Mouse (Mus musculus): ENCODE results near the gene Ush1c. TPM values are rescaled to one million over a fixed set of nuclear protein-coding genes. Genes with fewer than 3 reads are reported as not detected.

Gene Ush1c
- polyA plus RNA-seq, 1 experiment from 2014 or later, result 2.8 TPM

GRCm38 (mm10) chr7:46162731-46163130 is 75.6 kb downstream of the Ush1c start:
- Histone ChIP-seq H3K4me3 (no peak overlapping the region), H3K27ac (no peak overlapping the region), H3K9ac (no peak overlapping the region), H3K9me3 (no peaks in the 10 kb centered on the region), H3K27me3 (no peaks in the 10 kb centered on the region), H3K4me2 (replicated peaks) (no peak overlapping the region), H3K36me3 (no peaks in the 10 kb centered on the region), H3K4me1 (no peaks in the 10 kb centered on the region; the same call in 1 of the 2 replicates)
- no peak for ATAC-seq (ENCODE audit: insufficient number of reproducible peaks, insufficient read depth, low FRiP score, low TSS enrichment)
- 80% methylated on average over 5 of the region's 5 CpGs for WGBS

DNA sequence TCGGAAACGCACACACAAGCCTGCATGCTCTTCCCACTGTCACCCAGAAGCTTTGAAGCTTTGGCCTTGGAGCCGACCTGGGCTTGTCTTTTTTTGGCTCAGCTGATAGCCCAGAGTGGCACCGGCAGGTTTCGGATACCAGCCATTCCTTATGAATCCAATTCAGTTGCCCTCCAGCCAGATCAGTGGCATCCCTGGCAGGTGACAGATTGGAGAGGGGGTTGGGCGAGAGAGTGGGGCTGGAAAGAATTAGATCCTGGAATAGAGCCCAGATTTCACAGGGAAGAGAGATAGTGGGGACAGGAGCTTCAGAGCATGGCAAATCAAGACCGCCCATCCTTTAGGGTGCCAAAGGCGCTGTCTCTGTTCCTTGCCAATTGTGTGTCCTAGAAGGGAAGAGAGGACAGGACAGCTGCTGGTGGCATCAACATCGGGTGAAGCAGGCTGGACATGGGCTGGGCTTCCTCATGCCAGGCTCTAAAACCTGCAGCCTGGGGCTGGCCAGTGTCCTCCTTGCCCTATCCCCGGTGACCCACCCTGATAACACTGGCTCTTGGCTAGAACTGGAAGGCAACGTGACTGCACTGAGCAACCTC is 76.1 kb downstream of the Ush1c start:
- Histone ChIP-seq H3K9me3 (no peaks in the 10 kb centered on the region), H3K36me3 (no peaks in the 10 kb centered on the region), H3K4me2 (replicated peaks) (no peak overlapping the region), H3K27ac (no peak overlapping the region), H3K9ac (no peak overlapping the region), H3K27me3 (no peaks in the 10 kb centered on the region), H3K4me1 (no peaks in the 10 kb centered on the region; the same call in 1 of the 2 replicates), H3K4me3 (no peak overlapping the region)
- ATAC-seq (ENCODE audit: insufficient number of reproducible peaks, insufficient read depth, low FRiP score, low TSS enrichment), result no peak
- 77% methylated on average over 11 of the region's 11 CpGs for WGBS

GRCm38 (mm10) chr7:46161615-46162014 is 76.7 kb downstream of the Ush1c start:
- H3K27me3 ChIP-seq, result no peaks in the 10 kb centered on the region
- no peak overlapping the region for H3K9ac ChIP-seq
- H3K4me2 ChIP-seq (replicated peaks), result no peak overlapping the region
- no peaks in the 10 kb centered on the region; the same call in 1 of the 2 replicates for H3K4me1 ChIP-seq
- no peaks in the 10 kb centered on the region for H3K9me3 ChIP-seq
- H3K36me3 ChIP-seq, result no peaks in the 10 kb centered on the region
- 37% methylated on average over 3 of the region's 3 CpGs for WGBS
- H3K4me3 ChIP-seq, result no peak overlapping the region
- no peak overlapping the region for H3K27ac ChIP-seq
- no peak for ATAC-seq (ENCODE audit: insufficient number of reproducible peaks, insufficient read depth, low FRiP score, low TSS enrichment)

DNA sequence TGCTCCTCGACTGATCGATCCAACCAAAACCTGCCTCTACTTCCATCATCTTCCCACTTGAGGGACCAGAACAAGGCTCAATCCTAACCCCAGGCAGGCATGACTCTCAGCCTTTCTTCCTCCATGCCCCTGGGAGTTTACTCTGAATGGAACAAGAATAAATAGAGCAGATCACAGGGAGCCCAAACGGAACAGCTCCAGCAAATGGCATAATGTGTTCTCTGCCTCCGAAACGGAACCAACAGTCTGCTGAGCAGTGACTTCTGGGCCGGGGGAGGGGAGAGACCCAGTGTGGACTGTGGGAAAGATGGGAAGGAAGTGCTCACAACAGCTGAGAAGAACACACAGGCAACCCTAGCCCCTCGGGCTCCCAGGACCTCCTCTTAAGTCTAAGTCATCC is 80.6 kb downstream of the Ush1c start:
- ATAC-seq (ENCODE audit: insufficient number of reproducible peaks, insufficient read depth, low FRiP score, low TSS enrichment), result no peak
- 69% methylated on average over 7 of the region's 7 CpGs for WGBS
- Histone ChIP-seq H3K9ac (no peak overlapping the region), H3K27me3 (no peaks in the 10 kb centered on the region), H3K4me3 (no peak overlapping the region), H3K36me3 (no peaks in the 10 kb centered on the region), H3K9me3 (no peaks in the 10 kb centered on the region), H3K4me2 (replicated peaks) (no peak overlapping the region), H3K27ac (no peak overlapping the region), H3K4me1 (no peaks in the 10 kb centered on the region; the same call in 1 of the 2 replicates)

GRCm38 (mm10) chr7:46154498-46155488 is 83.5 kb downstream of the Ush1c start:
- H3K9me3 ChIP-seq, result no peaks in the 10 kb centered on the region
- ATAC-seq (ENCODE audit: insufficient number of reproducible peaks, insufficient read depth, low FRiP score, low TSS enrichment), result no peak
- no peak overlapping the region for H3K4me2 ChIP-seq (replicated peaks)
- no peak overlapping the region for H3K27ac ChIP-seq
- no peak overlapping the region for H3K9ac ChIP-seq
- no peaks in the 10 kb centered on the region for H3K4me1 ChIP-seq
- no peaks in the 10 kb centered on the region for H3K27me3 ChIP-seq
- no peaks in the 10 kb centered on the region for H3K36me3 ChIP-seq
- 55% methylated on average over 18 of the region's 18 CpGs for WGBS
- H3K4me3 ChIP-seq, result no peak overlapping the region

GRCm38 (mm10) chr7:46152819-46153351 is 85.4 kb downstream of the Ush1c start:
- no peaks in the 10 kb centered on the region for H3K27me3 ChIP-seq
- 70% methylated on average over 9 of the region's 9 CpGs for WGBS

DNA sequence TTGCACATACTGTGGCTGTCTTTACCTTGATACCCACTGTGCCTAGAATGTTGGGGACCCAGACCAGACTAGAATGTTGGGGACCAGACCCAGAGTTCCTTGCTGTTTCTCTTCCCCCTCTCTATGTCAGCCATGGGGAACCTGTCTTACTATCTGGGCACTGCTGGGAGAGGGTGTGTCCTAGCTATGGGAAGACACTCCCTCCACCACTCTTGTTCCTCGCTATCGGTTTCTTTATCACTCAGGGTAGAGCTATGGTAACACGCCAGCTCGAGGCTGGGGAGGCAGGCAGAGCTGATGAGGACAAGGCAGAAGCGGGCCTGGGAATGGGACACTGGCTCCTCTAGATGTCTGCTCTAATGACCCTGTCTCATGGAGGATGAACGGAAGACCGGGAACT is 90.9 kb downstream of the Ush1c start:
- H3K9me3 ChIP-seq, result no peaks in the 10 kb centered on the region
- 88% methylated on average over 7 of the region's 7 CpGs for WGBS
- ATAC-seq (ENCODE audit: insufficient number of reproducible peaks, insufficient read depth, low FRiP score, low TSS enrichment), result no peak; the same call in 1 of the 2 replicates
- H3K9ac ChIP-seq, result no peak overlapping the region
- H3K4me2 ChIP-seq (replicated peaks), result no peak overlapping the region
- H3K27me3 ChIP-seq, result no peaks in the 10 kb centered on the region
- H3K4me3 ChIP-seq, result no peak overlapping the region
- H3K36me3 ChIP-seq, result no peaks in the 10 kb centered on the region
- H3K27ac ChIP-seq, result no peak overlapping the region
- no peaks in the 10 kb centered on the region for H3K4me1 ChIP-seq

More at GRCm38 (mm10) chr7:46152819-46153351, 85.4 kb downstream of the Ush1c start:
- no peak for ATAC-seq (ENCODE audit: insufficient number of reproducible peaks, insufficient read depth, low FRiP score, low TSS enrichment)
- Histone ChIP-seq H3K4me2 (replicated peaks) (no peak overlapping the region), H3K36me3 (no peaks in the 10 kb centered on the region), H3K9me3 (no peaks in the 10 kb centered on the region), H3K27ac (no peak overlapping the region), H3K4me1 (no peaks in the 10 kb centered on the region), H3K4me3 (no peak overlapping the region), H3K9ac (no peak overlapping the region)

- Histone ChIP-seq H3K9ac (no peak overlapping the region), H3K27me3 (no peaks in the 10 kb centered on the region), H3K36me3 (no peaks in the 10 kb centered on the region), H3K4me2 (replicated peaks) (no peak overlapping the region), H3K9me3 (no peaks in the 10 kb centered on the region), H3K4me3 (no peak overlapping the region), H3K4me1 (no peaks in the 10 kb centered on the region), H3K27ac (no peak overlapping the region)
- 83% methylated on average over 7 of the region's 7 CpGs for WGBS
- ATAC-seq (ENCODE audit: insufficient number of reproducible peaks, insufficient read depth, low FRiP score, low TSS enrichment), result no peak
These were observed 91.5 kb downstream of the Ush1c start for GRCm38 (mm10) chr7:46146675-46147308.

Other genes starting within 250 kb of the Ush1c start
- gene Abcc6, start 208.2 kb downstream of the Ush1c start, polyA plus RNA-seq (2016; fragmentation: Nextera tagmentation; extraction: Ambion mirVana), result 0.38 and 0.57 TPM in 2 replicates
- 28.2 and 29.5 TPM in 2 replicates for gene Nomo1, start 204.8 kb downstream of the Ush1c start, polyA plus RNA-seq (2016; fragmentation: Nextera tagmentation; extraction: Ambion mirVana)
- 0.14 and 0.34 TPM in 2 replicates for gene Kcnj11, start 137.7 kb downstream of the Ush1c start, polyA plus RNA-seq (2016; fragmentation: Nextera tagmentation; extraction: Ambion mirVana)
- gene Abcc8, start 58.5 kb downstream of the Ush1c start, polyA plus RNA-seq (2016; fragmentation: Nextera tagmentation; extraction: Ambion mirVana), result 0.87 and 0.93 TPM in 2 replicates
- gene Otog, start 2.5 kb upstream of the Ush1c start, polyA plus RNA-seq (2016; fragmentation: Nextera tagmentation; extraction: Ambion mirVana), result 0.68 and 1.1 TPM in 2 replicates
- gene Myod1, start 138.0 kb upstream of the Ush1c start, polyA plus RNA-seq (2016; fragmentation: Nextera tagmentation; extraction: Ambion mirVana), result 27.4 and 28.8 TPM in 2 replicates
- 0.50 and 0.81 TPM in 2 replicates for gene Kcnc1, start 158.0 kb upstream of the Ush1c start, polyA plus RNA-seq (2016; fragmentation: Nextera tagmentation; extraction: Ambion mirVana)

Measured in embryonic facial prominence, embryonic 12.5 days (tissue).